Mouse (Mus musculus): ENCODE measurements around the gene Zcwpw1. TPM values are rescaled to one million over a fixed set of nuclear protein-coding genes. Genes with fewer than 3 reads are reported as not detected.
A peak's percentile ranks its signal among the peaks of the same experiment; 100 is the strongest.
"Not testable (repeated sequence)": the region's sequence is repeated elsewhere in the genome, so short reads cannot be mapped to it uniquely, and the experiment has no call there.

Zcwpw1 gene
- polyA plus RNA-seq, 1 experiment from 2014 or later = 1.9 TPM

GRCm38 (mm10) chr5:137836611-137837010 is 49.0 kb downstream of the Zcwpw1 start:
- H3K9me3 ChIP-seq (ENCODE audit: low read length) = no peaks in the 10 kb centered on the region
- H3K4me3 ChIP-seq (ENCODE audit: low read depth, low read length) = no peak overlapping the region
- ATAC-seq (no peak), DNase-seq (no peak)
- H3K4me2 ChIP-seq (ENCODE audit: low read depth, low read length) = no peak overlapping the region
- H3K9ac ChIP-seq (replicated peaks) = no peak overlapping the region
- no peaks in the 10 kb centered on the region for H3K4me1 ChIP-seq (ENCODE audit: insufficient read depth)
- H3K27ac ChIP-seq (ENCODE audit: low read depth) = no peak overlapping the region
- TF ChIP-seq CTCF (IDR thresholded peaks at IDR 0.05; ENCODE audit: low read depth) (no peak), EP300 (IDR thresholded peaks at IDR 0.05; ENCODE audit: low read depth) (no peak)
- no peaks in the 10 kb centered on the region for H3K27me3 ChIP-seq (ENCODE audit: insufficient read depth, low read length)
- no peaks in the 10 kb centered on the region for H3K36me3 ChIP-seq (replicated peaks; ENCODE audit: insufficient read depth, low read length)

GRCm38 (mm10) chr5:137837110-137837509 is 49.5 kb downstream of the Zcwpw1 start:
- not testable (repeated sequence) for ATAC-seq; H3K27ac ChIP-seq (ENCODE audit: low read depth); H3K4me2 ChIP-seq (ENCODE audit: low read depth, low read length)

DNA sequence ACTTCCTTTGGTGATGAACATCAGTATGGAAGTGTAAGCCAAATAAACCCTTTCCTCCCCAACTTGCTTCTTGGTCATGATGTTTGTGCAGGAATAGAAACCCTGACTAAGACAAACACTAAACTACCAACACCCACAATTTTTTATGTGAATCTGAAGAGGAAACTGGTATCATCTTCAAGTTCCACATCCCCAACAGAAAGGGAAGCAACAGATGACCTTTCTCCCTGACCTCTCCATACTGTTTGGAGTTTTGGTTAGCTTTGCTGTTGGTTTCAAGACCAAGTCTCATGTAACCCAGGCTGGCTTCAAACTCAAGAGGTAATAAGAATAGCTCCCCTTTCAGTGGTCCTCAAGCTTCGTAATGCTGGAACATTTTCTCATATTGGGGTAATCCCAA is 62.7 kb downstream of the Zcwpw1 start:
- H3K27ac ChIP-seq (ENCODE audit: low read depth); H3K27me3 ChIP-seq (ENCODE audit: insufficient read depth, low read length); H3K4me3 ChIP-seq (ENCODE audit: low read depth, low read length); H3K9ac ChIP-seq (replicated peaks); H3K4me1 ChIP-seq (ENCODE audit: insufficient read depth); H3K9me3 ChIP-seq (ENCODE audit: low read length); ATAC-seq; H3K36me3 ChIP-seq (replicated peaks; ENCODE audit: insufficient read depth, low read length); DNase-seq; H3K4me2 ChIP-seq (ENCODE audit: low read depth, low read length): not testable (repeated sequence)
- 68% methylated on average over 1 of the region's 1 CpGs for WGBS (ENCODE audit: insufficient replicate concordance)

More at GRCm38 (mm10) chr5:137837110-137837509, 49.5 kb downstream of the Zcwpw1 start:
- H3K9me3 ChIP-seq (ENCODE audit: low read length); H3K4me1 ChIP-seq (ENCODE audit: insufficient read depth); H3K36me3 ChIP-seq (replicated peaks; ENCODE audit: insufficient read depth, low read length); DNase-seq; H3K9ac ChIP-seq (replicated peaks); H3K4me3 ChIP-seq (ENCODE audit: low read depth, low read length); H3K27me3 ChIP-seq (ENCODE audit: insufficient read depth, low read length): not testable (repeated sequence)

DNA sequence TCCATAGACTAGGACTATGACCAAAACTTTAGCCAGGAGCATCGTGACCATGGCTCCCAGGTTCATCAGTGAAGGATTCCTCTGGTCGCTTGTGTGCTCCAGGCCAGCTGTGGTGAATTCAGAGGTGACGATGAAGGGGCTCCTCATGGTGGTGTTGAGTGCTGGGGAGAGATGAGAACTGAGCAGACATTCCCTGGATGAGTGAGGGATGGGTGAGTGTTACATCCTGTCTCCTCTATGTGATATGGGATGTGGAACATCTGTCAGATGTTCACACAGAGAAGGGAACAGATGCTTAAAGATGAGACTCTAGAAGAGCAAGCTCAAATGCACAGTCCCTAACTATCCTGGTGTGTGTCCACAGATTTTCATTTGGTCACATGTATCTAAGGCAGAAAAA is 67.3 kb downstream of the Zcwpw1 start:
- H3K4me1 ChIP-seq (ENCODE audit: insufficient read depth); H3K4me3 ChIP-seq (ENCODE audit: low read depth, low read length); H3K9ac ChIP-seq (replicated peaks); H3K4me2 ChIP-seq (ENCODE audit: low read depth, low read length); H3K27me3 ChIP-seq (ENCODE audit: insufficient read depth, low read length); H3K36me3 ChIP-seq (replicated peaks; ENCODE audit: insufficient read depth, low read length); H3K9me3 ChIP-seq (ENCODE audit: low read length); DNase-seq; H3K27ac ChIP-seq (ENCODE audit: low read depth); ATAC-seq: not testable (repeated sequence)
- WGBS (ENCODE audit: insufficient replicate concordance) = 69% methylated on average over 3 of the region's 3 CpGs

- H3K4me1 ChIP-seq (ENCODE audit: insufficient read depth); H3K27ac ChIP-seq (ENCODE audit: low read depth); H3K36me3 ChIP-seq (replicated peaks; ENCODE audit: insufficient read depth, low read length); ATAC-seq; H3K9ac ChIP-seq (replicated peaks); H3K4me3 ChIP-seq (ENCODE audit: low read depth, low read length); H3K9me3 ChIP-seq (ENCODE audit: low read length); H3K27me3 ChIP-seq (ENCODE audit: insufficient read depth, low read length); DNase-seq: not testable (repeated sequence)
- peak overlapping the region; percentile 35 for H3K4me2 ChIP-seq (ENCODE audit: low read depth, low read length)
- WGBS (ENCODE audit: insufficient replicate concordance) = 35% methylated on average over 4 of the region's 5 CpGs
Observed at GRCm38 (mm10) chr5:137856870-137857269, 69.3 kb downstream of the Zcwpw1 start.

DNA sequence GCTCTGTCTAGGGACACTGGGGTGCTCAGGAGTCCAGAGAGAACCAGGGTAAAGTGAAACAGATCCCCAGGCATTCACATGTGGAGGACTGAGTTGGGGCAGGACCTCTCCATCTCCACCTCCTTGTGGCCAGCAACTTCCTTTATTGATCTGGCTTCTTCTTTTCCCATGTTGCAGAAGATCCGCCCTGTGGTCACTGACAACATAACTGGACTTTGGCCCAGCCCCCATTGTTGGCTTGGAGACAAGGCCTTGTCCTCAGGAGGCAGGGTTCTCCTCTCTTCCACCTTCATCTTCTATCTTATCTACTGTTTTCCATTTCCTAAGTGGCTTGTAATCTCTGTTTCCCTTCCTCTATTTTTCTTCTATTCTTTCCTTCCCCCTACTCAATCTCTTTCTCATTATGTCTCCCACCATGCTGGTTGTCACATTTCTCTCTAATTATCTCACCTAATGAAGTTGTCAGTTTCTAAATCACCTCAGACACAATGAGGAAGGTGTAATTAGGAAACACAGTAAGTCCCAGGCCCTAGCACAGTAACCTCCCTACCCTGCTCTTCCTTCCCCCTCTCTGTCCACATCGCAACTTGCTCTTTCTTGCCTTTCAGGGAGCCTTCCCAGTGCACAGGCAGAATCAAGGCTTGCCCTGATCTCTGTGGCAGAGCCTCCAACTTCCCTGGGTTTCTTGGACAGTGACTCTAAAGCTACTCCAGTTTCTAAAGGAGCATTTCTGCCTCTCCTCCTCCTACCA is 70.5 kb downstream of the Zcwpw1 start, which contains the start of gene Pilrb1:
Pilrb1 (minus strand) TSS at position 147 of the 751 bp plus-strand sequence.
- 56% methylated on average over 2 of the region's 2 CpGs for WGBS (ENCODE audit: insufficient replicate concordance)
- H3K9me3 ChIP-seq (ENCODE audit: low read length); DNase-seq; H3K9ac ChIP-seq (replicated peaks); H3K4me1 ChIP-seq (ENCODE audit: insufficient read depth); H3K27me3 ChIP-seq (ENCODE audit: insufficient read depth, low read length); H3K36me3 ChIP-seq (replicated peaks; ENCODE audit: insufficient read depth, low read length); H3K4me3 ChIP-seq (ENCODE audit: low read depth, low read length): not testable (repeated sequence)
- peak; percentile 29; the same call in 1 of the 2 replicates for ATAC-seq
- peak within 1 kb of the TSS; percentile 44 for H3K27ac ChIP-seq (ENCODE audit: low read depth)
- peak within 1 kb of the TSS; percentile 35 for H3K4me2 ChIP-seq (ENCODE audit: low read depth, low read length)

GRCm38 (mm10) chr5:137864008-137864407 is 76.4 kb downstream of the Zcwpw1 start:
- not testable (repeated sequence) for H3K9ac ChIP-seq (replicated peaks); H3K36me3 ChIP-seq (replicated peaks; ENCODE audit: insufficient read depth, low read length); ATAC-seq; H3K4me3 ChIP-seq (ENCODE audit: low read depth, low read length); DNase-seq; H3K4me1 ChIP-seq (ENCODE audit: insufficient read depth); H3K27me3 ChIP-seq (ENCODE audit: insufficient read depth, low read length); H3K4me2 ChIP-seq (ENCODE audit: low read depth, low read length); H3K9me3 ChIP-seq (ENCODE audit: low read length); H3K27ac ChIP-seq (ENCODE audit: low read depth)
- 62% methylated on average over 1 of the region's 1 CpGs for WGBS (ENCODE audit: insufficient replicate concordance)

- not testable (repeated sequence) for H3K4me3 ChIP-seq (ENCODE audit: low read depth, low read length); H3K9ac ChIP-seq (replicated peaks); ATAC-seq; H3K27me3 ChIP-seq (ENCODE audit: insufficient read depth, low read length); DNase-seq; H3K27ac ChIP-seq (ENCODE audit: low read depth); H3K36me3 ChIP-seq (replicated peaks; ENCODE audit: insufficient read depth, low read length); H3K4me2 ChIP-seq (ENCODE audit: low read depth, low read length); H3K9me3 ChIP-seq (ENCODE audit: low read length); H3K4me1 ChIP-seq (ENCODE audit: insufficient read depth)
- 68% methylated on average over 2 of the region's 2 CpGs for WGBS (ENCODE audit: insufficient replicate concordance)
Observed at GRCm38 (mm10) chr5:137868600-137868999, 81.0 kb downstream of the Zcwpw1 start.

DNA sequence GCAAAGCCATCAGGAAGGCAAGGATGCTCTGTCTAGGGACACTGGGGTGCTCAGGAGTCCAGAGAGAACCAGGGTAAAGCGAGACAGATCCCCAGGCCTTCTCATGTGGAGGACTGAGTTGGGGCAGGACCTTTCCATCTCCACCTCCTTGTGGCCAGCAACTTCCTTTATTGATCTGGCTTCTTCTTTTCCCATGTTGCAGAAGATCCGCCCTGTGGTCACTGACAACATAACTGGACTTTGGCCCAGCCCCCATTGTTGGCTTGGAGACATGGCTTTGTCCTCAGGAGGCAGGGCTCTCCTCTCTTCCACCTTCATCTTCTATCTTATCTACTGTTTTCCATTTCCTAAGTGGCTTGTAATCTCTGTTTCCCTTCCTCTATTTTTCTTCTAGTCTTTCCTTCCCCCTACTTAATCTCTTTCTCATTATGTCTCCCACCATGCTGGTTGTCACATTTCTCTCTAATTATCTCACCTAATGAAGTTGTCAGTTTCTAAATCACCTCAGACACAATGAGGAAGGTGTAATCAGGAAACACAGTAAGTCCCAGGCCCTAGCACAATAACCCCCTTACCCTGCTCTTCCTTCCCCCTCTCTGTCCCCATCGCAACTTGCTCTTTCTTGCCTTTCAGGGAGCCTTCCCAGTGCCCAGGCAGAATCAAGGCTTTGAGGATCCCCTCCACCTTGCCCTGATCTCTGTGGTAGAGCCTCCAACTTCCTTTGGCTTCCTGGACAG is 84.2 kb downstream of the Zcwpw1 start, which contains the start of gene Pilrb2:
Pilrb2 (minus strand) TSS at position 172 of the 737 bp plus-strand sequence.
- H3K36me3 ChIP-seq (replicated peaks; ENCODE audit: insufficient read depth, low read length); H3K27me3 ChIP-seq (ENCODE audit: insufficient read depth, low read length); DNase-seq; H3K4me1 ChIP-seq (ENCODE audit: insufficient read depth); H3K9ac ChIP-seq (replicated peaks); H3K9me3 ChIP-seq (ENCODE audit: low read length): not testable (repeated sequence)
- Histone ChIP-seq H3K27ac (ENCODE audit: low read depth) (peak within 1 kb of the TSS; percentile 63), H3K4me3 (ENCODE audit: low read depth, low read length) (peak within 1 kb of the TSS; percentile 34), H3K4me2 (ENCODE audit: low read depth, low read length) (peak within 1 kb of the TSS; percentile 26; the same call in 1 of the 2 replicates)
- 37% methylated on average over 3 of the region's 3 CpGs for WGBS (ENCODE audit: insufficient replicate concordance)
- ATAC-seq = peak; percentile 31; the same call in 1 of the 2 replicates
